Mouse (Mus musculus) lung, postnatal 0 days (tissue): Measurements from ENCODE around the gene Socs5. TPM values are rescaled to one million over a fixed set of nuclear protein-coding genes. Genes with fewer than 3 reads are reported as not detected.
A peak's percentile ranks its signal among the peaks of the same experiment; 100 is the strongest.

Source experiments
- ATAC-seq: fragments of 200-750 bp; cut with Nextera tagmentation; 2 replicates; pipeline ENCODE4 v1.8.0; 2017; ENCODE audit warnings: moderate library complexity
- DNase-seq: peaks from one replicate; pipeline ENCODE4 v3.0.0-alpha.2; 2016; ENCODE audit warnings: low spot score
- H3K27ac ChIP-seq: fragments of 300-500 bp; sonication (generic); 2 replicates; pipeline ENCODE4 v1.5.1; 2014; ENCODE audit warnings: antibody characterized with exemption, mild to moderate bottlenecking, low read length, mixed read lengths
- H3K27me3 ChIP-seq: fragments of 300-500 bp; sonication (generic); replicated peaks from 2 replicates; pipeline ENCODE4 v1.6.1; 2014; ENCODE audit warnings: low read length, mixed read lengths; ENCODE audit not compliant: insufficient read depth
- H3K36me3 ChIP-seq: fragments of 300-500 bp; sonication (generic); 2 replicates; pipeline ENCODE4 v1.6.1; 2014; ENCODE audit warnings: low read length, mixed read lengths; ENCODE audit not compliant: insufficient read depth
- H3K4me1 ChIP-seq: fragments of 300-500 bp; sonication (generic); 2 replicates; pipeline ENCODE4 v1.6.1; 2014; ENCODE audit warnings: antibody characterized with exemption, low read depth, low read length, mixed read lengths; ENCODE audit not compliant: insufficient read depth
- H3K4me2 ChIP-seq: fragments of 300-500 bp; sonication (generic); replicated peaks from 2 replicates; pipeline ENCODE4 v1.6.1; 2014; ENCODE audit warnings: low read depth, mild to moderate bottlenecking, low read length, moderate library complexity, mixed read lengths
- H3K4me3 ChIP-seq: fragments of 300-500 bp; sonication (generic); 2 replicates; pipeline ENCODE4 v1.5.1; 2014; ENCODE audit warnings: low read depth, low read length
- H3K9ac ChIP-seq: fragments of 300-500 bp; sonication (generic); replicated peaks from 2 replicates; pipeline ENCODE4 v1.6.1; 2014; ENCODE audit warnings: low read depth, mild to moderate bottlenecking
- H3K9me3 ChIP-seq: fragments of 300-500 bp; sonication (generic); 2 replicates; pipeline ENCODE4 v1.6.1; 2016; ENCODE audit warnings: low read length, mixed read lengths
- CTCF ChIP-seq: IDR thresholded peaks from 2 replicates; pipeline ENCODE4 v1.5.1; 2016; ENCODE audit warnings: antibody characterized with exemption, mild to moderate bottlenecking
- EP300 ChIP-seq: IDR thresholded peaks from 2 replicates; pipeline ENCODE4 v1.6.1; 2016; ENCODE audit warnings: antibody characterized with exemption, mild to moderate bottlenecking, control low read depth
- WGBS: fragments of 180-500 bp; shearing (Covaris S2); extraction: QIAGEN DNeasy Blood & Tissue Kit; methylation state at CpG from one replicate; pipeline ENCODE4 v1.1.7; 2014; 5-methylcytosine and 5-hydroxymethylcytosine counted together
- microRNA-seq: library from miRNA; unstranded; fragments of <30 nt; microRNA quantifications from one replicate; pipeline ENCODE4, GENCODE M21; 2016
- polyA plus RNA-seq: library from polyadenylated mRNA; unstranded; fragments of >200 nt; fragmentation: Nextera tagmentation; extraction: Ambion mirVana; gene quantifications from 2 replicates; pipeline ENCODE4 v1.2.1, GENCODE M21; 2015

The Socs5 gene
- polyA plus RNA-seq, 1 experiment from 2014 or later: 9.5 TPM

- Histone ChIP-seq H3K9ac (no peak overlapping the region), H3K36me3 (no peaks in the 10 kb centered on the region), H3K4me2 (no peak overlapping the region), H3K4me3 (no peak overlapping the region), H3K27me3 (no peaks in the 10 kb centered on the region), H3K9me3 (no peaks in the 10 kb centered on the region), H3K27ac (no peak overlapping the region), H3K4me1 (peaks cover 12% of the 10 kb centered on the region; the same call in 1 of the 2 replicates)
- TF ChIP-seq CTCF (no peak), EP300 (no peak)
- DNase-seq (peak; percentile 32), ATAC-seq (peak; percentile 43; the same call in 1 of the 2 replicates)
- WGBS: 44% methylated on average over 16 of the region's 16 CpGs
Observed at GRCm38 (mm10) chr17:87178596-87179590, 71.4 kb downstream of the Socs5 start.

GRCm38 (mm10) chr17:87179939-87180550, 72.6 kb downstream of the Socs5 start:
- no peak overlapping the region for H3K4me2 ChIP-seq
- peaks cover 12% of the 10 kb centered on the region; the same call in 1 of the 2 replicates for H3K4me1 ChIP-seq
- DNase-seq (no peak), ATAC-seq (no peak)
- H3K27me3 ChIP-seq: no peaks in the 10 kb centered on the region
- no peak overlapping the region for H3K9ac ChIP-seq
- WGBS: 77% methylated on average over 9 of the region's 9 CpGs
- no peak overlapping the region for H3K4me3 ChIP-seq
- no peaks in the 10 kb centered on the region for H3K9me3 ChIP-seq
- TF ChIP-seq EP300 (no peak), CTCF (no peak)
- no peak overlapping the region for H3K27ac ChIP-seq
- no peaks in the 10 kb centered on the region for H3K36me3 ChIP-seq

- no peak for TF ChIP-seq CTCF
- no peak for TF ChIP-seq EP300
- no peak for ATAC-seq
- no peaks in the 10 kb centered on the region for H3K9me3 ChIP-seq
- H3K4me2 ChIP-seq: no peak overlapping the region
- no peak overlapping the region for H3K4me3 ChIP-seq
- peaks cover 10% of the 10 kb centered on the region; the same call in 1 of the 2 replicates for H3K4me1 ChIP-seq
- no peak overlapping the region for H3K27ac ChIP-seq
- no peaks in the 10 kb centered on the region for H3K27me3 ChIP-seq
- WGBS: 57% methylated on average over 8 of the region's 8 CpGs
- H3K36me3 ChIP-seq: no peaks in the 10 kb centered on the region
- no peak overlapping the region for H3K9ac ChIP-seq
- DNase-seq: no peak
Observed at GRCm38 (mm10) chr17:87181683-87182346, 74.3 kb downstream of the Socs5 start.

- no peak; the same call in 1 of the 2 replicates for ATAC-seq
Observed at GRCm38 (mm10) chr17:87185461-87186066, 78.1 kb downstream of the Socs5 start.

GRCm38 (mm10) chr17:87187005-87187404, 79.5 kb downstream of the Socs5 start:
- no peak for DNase-seq
- Histone ChIP-seq H3K9me3 (no peaks in the 10 kb centered on the region), H3K4me1 (0 out of 2 replicates have a peak, but pooled peaks cover 5% of the 10 kb centered on the region), H3K27me3 (no peaks in the 10 kb centered on the region), H3K4me2 (no peak overlapping the region), H3K4me3 (no peak overlapping the region), H3K9ac (no peak overlapping the region), H3K27ac (no peak overlapping the region), H3K36me3 (no peaks in the 10 kb centered on the region)
- ATAC-seq: no peak
- WGBS: 60% methylated on average over 17 of the region's 17 CpGs
- TF ChIP-seq CTCF (no peak), EP300 (no peak)

More at GRCm38 (mm10) chr17:87185461-87186066, 78.1 kb downstream of the Socs5 start:
- no peak overlapping the region for H3K27ac ChIP-seq
- 0 out of 2 replicates have a peak, but pooled peaks cover 5% of the 10 kb centered on the region for H3K4me1 ChIP-seq
- DNase-seq: no peak
- H3K9ac ChIP-seq: no peak overlapping the region
- no peaks in the 10 kb centered on the region for H3K36me3 ChIP-seq
- H3K4me2 ChIP-seq: no peak overlapping the region
- WGBS: 37% methylated on average over 11 of the region's 11 CpGs
- no peaks in the 10 kb centered on the region for H3K27me3 ChIP-seq
- no peak for TF ChIP-seq EP300
- no peak for TF ChIP-seq CTCF
- no peaks in the 10 kb centered on the region for H3K9me3 ChIP-seq
- H3K4me3 ChIP-seq: no peak overlapping the region

Small RNA genes within 50 kb of the gene (microRNA-seq; reads per million reads assigned to microRNA genes)
- gene Gm22346: not detected

Other genes starting within 250 kb of the Socs5 start
- gene Tmem247, start 190.3 kb upstream of the Socs5 start, polyA plus RNA-seq: not detected in 2 replicates
- gene Atp6v1e2, start 159.8 kb upstream of the Socs5 start, polyA plus RNA-seq: not detected in 2 replicates
- 10.7 and 11.5 TPM in 2 replicates for gene Rhoq, start 144.6 kb upstream of the Socs5 start, polyA plus RNA-seq
- 17.5 and 18.3 TPM in 2 replicates for gene Pigf, start 82.3 kb upstream of the Socs5 start, polyA plus RNA-seq
- 156 and 164 TPM in 2 replicates for gene Cript, start 82.1 kb upstream of the Socs5 start, polyA plus RNA-seq
- gene Mcfd2, start 158.3 kb downstream of the Socs5 start, polyA plus RNA-seq: 132 and 145 TPM in 2 replicates
- gene Ttc7, start 175.2 kb downstream of the Socs5 start, polyA plus RNA-seq: 14.2 and 16.4 TPM in 2 replicates